Mouse (Mus musculus) neural tube, embryonic 11.5 days (tissue): ENCODE results near the gene Tead4. TPM values are rescaled to one million over a fixed set of nuclear protein-coding genes. Genes with fewer than 3 reads are reported as not detected.

Source experiments
- ATAC-seq: fragments of 200-750 bp; cut with Nextera tagmentation; 2 replicates; pipeline ENCODE4 v1.8.0; 2017; ENCODE audit warnings: moderate number of reproducible peaks, mild to moderate bottlenecking, moderate TSS enrichment, moderate library complexity; ENCODE audit not compliant: insufficient read depth, low FRiP score, low TSS enrichment
- DNase-seq: peaks from one replicate; pipeline ENCODE4 v3.0.0-alpha.2; 2015; ENCODE audit warnings: low spot score
- H3K27ac ChIP-seq: fragments of 300-500 bp; sonication (generic); 2 replicates; pipeline ENCODE4 v1.5.1; 2014; ENCODE audit warnings: low read depth, mild to moderate bottlenecking, low read length
- H3K27me3 ChIP-seq: fragments of 300-500 bp; sonication (generic); 2 replicates; pipeline ENCODE4 v1.6.1; 2014; ENCODE audit warnings: mild to moderate bottlenecking, low read length, mixed read lengths; ENCODE audit not compliant: control insufficient read depth, insufficient read depth
- H3K36me3 ChIP-seq: fragments of 300-500 bp; sonication (generic); 2 replicates; pipeline ENCODE4 v1.6.1; 2014; ENCODE audit warnings: mild to moderate bottlenecking, low read length, moderate library complexity, mixed read lengths; ENCODE audit not compliant: control insufficient read depth, insufficient read depth
- H3K4me1 ChIP-seq: fragments of 300-500 bp; sonication (generic); 2 replicates; pipeline ENCODE4 v1.6.1; 2014; ENCODE audit warnings: low read length, mixed read lengths; ENCODE audit not compliant: control insufficient read depth, insufficient read depth
- H3K4me2 ChIP-seq: fragments of 300-500 bp; sonication (generic); 2 replicates; pipeline ENCODE4 v1.6.1; 2014; ENCODE audit warnings: low read depth, mild to moderate bottlenecking, moderate library complexity
- H3K4me3 ChIP-seq: fragments of 300-500 bp; sonication (generic); 2 replicates; pipeline ENCODE4 v1.5.1; 2014; ENCODE audit warnings: low read depth, low read length
- H3K9ac ChIP-seq: fragments of 300-500 bp; sonication (generic); 2 replicates; pipeline ENCODE4 v1.6.1; 2014; ENCODE audit warnings: mild to moderate bottlenecking, low read length
- H3K9me3 ChIP-seq: fragments of 300-500 bp; sonication (generic); 2 replicates; pipeline ENCODE4 v1.6.1; 2016; ENCODE audit warnings: low read length; ENCODE audit not compliant: control insufficient read depth
- WGBS: fragments of 180-500 bp; shearing (Covaris S2); extraction: QIAGEN DNeasy Blood & Tissue Kit; methylation state at CpG from one replicate; pipeline ENCODE4 v1.1.7; 2014; 5-methylcytosine and 5-hydroxymethylcytosine counted together
- polyA plus RNA-seq: library from polyadenylated mRNA; unstranded; fragments of >200 nt; fragmentation: Nextera tagmentation; extraction: Ambion mirVana; gene quantifications from 2 replicates; pipeline ENCODE4 v1.2.1, GENCODE M21; 2014

Gene Tead4
- polyA plus RNA-seq, 1 experiment from 2014 or later: 1.9 TPM

- DNase-seq (no peak), ATAC-seq (no peak)
- no peak overlapping the region for H3K4me2 ChIP-seq
- H3K36me3 ChIP-seq: no peaks in the 10 kb centered on the region
- 50% methylated on average over 7 of the region's 7 CpGs for WGBS
- H3K27me3 ChIP-seq: peaks cover 34% of the 10 kb centered on the region
- no peak overlapping the region for H3K9ac ChIP-seq
- H3K4me3 ChIP-seq: no peak overlapping the region
- 0 out of 2 replicates have a peak, but pooled peaks cover 3% of the 10 kb centered on the region for H3K9me3 ChIP-seq
- no peak overlapping the region for H3K27ac ChIP-seq
- peaks cover 7% of the 10 kb centered on the region; the same call in 1 of the 2 replicates for H3K4me1 ChIP-seq
These were observed 2.4 kb downstream of the Tead4 start for GRCm38 (mm10) chr6:128298246-128298645.

DNA sequence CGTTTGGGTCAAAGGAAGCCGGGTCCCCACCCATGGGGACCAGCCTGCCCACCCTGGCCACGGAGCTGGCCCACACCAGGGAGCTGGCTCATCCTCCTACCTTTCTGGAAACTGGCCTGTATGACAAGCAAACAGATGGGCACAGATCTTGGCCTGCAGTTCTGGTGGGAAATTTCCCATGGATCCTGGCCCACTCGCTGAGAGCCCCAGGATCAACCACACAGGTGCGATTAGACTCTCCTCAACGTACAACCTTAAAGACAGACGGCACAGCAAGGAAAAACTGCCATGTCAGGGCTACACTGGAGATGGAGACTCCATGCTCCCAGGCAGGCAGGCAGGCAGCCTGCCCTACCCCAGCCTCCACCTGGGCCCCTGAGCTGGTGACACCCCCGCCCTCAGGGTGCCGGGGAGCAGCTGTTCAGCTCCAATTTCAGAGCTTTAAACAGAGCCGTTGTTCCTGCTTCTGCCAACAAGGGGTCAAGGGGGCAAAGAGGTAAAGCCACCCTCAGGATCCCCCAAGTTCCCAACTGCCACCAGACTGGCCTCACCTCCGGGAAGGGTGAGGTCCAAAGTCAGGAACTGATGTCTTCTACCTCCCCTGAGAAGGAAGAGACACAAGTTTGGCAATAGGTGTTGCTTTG lies 3.8 kb downstream of the Tead4 start:
- Histone ChIP-seq H3K9ac (no peak overlapping the region), H3K4me1 (peaks cover 7% of the 10 kb centered on the region; the same call in 1 of the 2 replicates), H3K27ac (no peak overlapping the region), H3K36me3 (no peaks in the 10 kb centered on the region), H3K4me2 (no peak overlapping the region), H3K9me3 (no peaks in the 10 kb centered on the region), H3K27me3 (peaks cover 31% of the 10 kb centered on the region), H3K4me3 (no peak overlapping the region)
- no peak for ATAC-seq
- WGBS: 32% methylated on average over 11 of the region's 11 CpGs
- DNase-seq: no peak

- no peak overlapping the region for H3K9ac ChIP-seq
- no peak for ATAC-seq
- H3K27me3 ChIP-seq: peaks cover 27% of the 10 kb centered on the region
- no peak overlapping the region for H3K27ac ChIP-seq
- 33% methylated on average over 6 of the region's 6 CpGs for WGBS
- no peak overlapping the region for H3K4me2 ChIP-seq
- no peaks in the 10 kb centered on the region for H3K36me3 ChIP-seq
- no peaks in the 10 kb centered on the region for H3K9me3 ChIP-seq
- no peak for DNase-seq
- H3K4me1 ChIP-seq: peaks cover 7% of the 10 kb centered on the region; the same call in 1 of the 2 replicates
- H3K4me3 ChIP-seq: no peak overlapping the region
These were observed 4.5 kb downstream of the Tead4 start for GRCm38 (mm10) chr6:128295876-128296749.

- no peaks in the 10 kb centered on the region for H3K4me1 ChIP-seq
- no peak overlapping the region for H3K27ac ChIP-seq
- DNase-seq (no peak), ATAC-seq (no peak)
- H3K36me3 ChIP-seq: no peaks in the 10 kb centered on the region
- no peak overlapping the region for H3K4me2 ChIP-seq
- 87% methylated on average over 5 of the region's 5 CpGs for WGBS
- H3K4me3 ChIP-seq: no peak overlapping the region
- no peaks in the 10 kb centered on the region for H3K27me3 ChIP-seq
- H3K9me3 ChIP-seq: no peaks in the 10 kb centered on the region
- no peak overlapping the region for H3K9ac ChIP-seq
These were observed 9.3 kb downstream of the Tead4 start for GRCm38 (mm10) chr6:128291284-128291683.

- WGBS: 81% methylated on average over 6 of the region's 6 CpGs
- H3K9me3 ChIP-seq: no peaks in the 10 kb centered on the region
- no peaks in the 10 kb centered on the region for H3K36me3 ChIP-seq
- H3K4me2 ChIP-seq: no peak overlapping the region
- H3K4me3 ChIP-seq: no peak overlapping the region
- H3K4me1 ChIP-seq: no peaks in the 10 kb centered on the region
- ATAC-seq: no peak
- H3K9ac ChIP-seq: no peak overlapping the region
- no peak overlapping the region for H3K27ac ChIP-seq
- DNase-seq: no peak
- no peaks in the 10 kb centered on the region for H3K27me3 ChIP-seq
These were observed 11.9 kb downstream of the Tead4 start for GRCm38 (mm10) chr6:128288681-128289080.

- Histone ChIP-seq H3K9ac (no peak overlapping the region), H3K36me3 (no peaks in the 10 kb centered on the region), H3K9me3 (no peaks in the 10 kb centered on the region), H3K4me1 (0 out of 2 replicates have a peak, but pooled peaks cover 3% of the 10 kb centered on the region), H3K27ac (no peak overlapping the region), H3K27me3 (no peaks in the 10 kb centered on the region), H3K4me3 (no peak overlapping the region), H3K4me2 (peak overlapping the region; percentile 35)
- 9% methylated on average over 16 of the region's 16 CpGs for WGBS
- DNase-seq: peak; percentile 43
- no peak for ATAC-seq
These were observed 14.7 kb downstream of the Tead4 start for GRCm38 (mm10) chr6:128285792-128286430.

DNA sequence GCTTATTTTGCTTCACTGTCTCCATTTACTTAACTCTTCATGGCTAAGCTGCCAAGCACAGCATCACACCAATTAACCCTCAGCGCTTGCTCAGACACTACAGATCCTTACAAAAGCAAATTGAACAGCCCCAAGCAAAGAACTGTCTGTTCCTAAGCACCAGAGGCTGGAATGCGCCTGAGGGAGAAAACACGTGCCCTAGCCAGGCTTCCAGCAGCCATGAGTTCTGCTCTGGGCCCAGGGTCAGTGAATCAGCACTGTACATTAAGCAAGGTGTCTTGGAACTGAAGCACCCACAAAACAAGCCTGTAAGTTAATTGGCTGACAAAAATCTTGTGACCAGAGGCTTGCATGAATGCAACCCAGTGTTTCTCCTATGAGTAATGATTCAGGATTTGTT lies 18.5 kb downstream of the Tead4 start:
- Histone ChIP-seq H3K27ac (no peak overlapping the region), H3K36me3 (no peaks in the 10 kb centered on the region), H3K9me3 (no peaks in the 10 kb centered on the region), H3K4me2 (no peak overlapping the region), H3K4me1 (0 out of 2 replicates have a peak, but pooled peaks cover 3% of the 10 kb centered on the region), H3K4me3 (no peak overlapping the region), H3K9ac (no peak overlapping the region), H3K27me3 (no peaks in the 10 kb centered on the region)
- WGBS: 15% methylated on average over 3 of the region's 3 CpGs
- DNase-seq (peak; percentile 58), ATAC-seq (peak; percentile 67; the same call in 1 of the 2 replicates)

DNA sequence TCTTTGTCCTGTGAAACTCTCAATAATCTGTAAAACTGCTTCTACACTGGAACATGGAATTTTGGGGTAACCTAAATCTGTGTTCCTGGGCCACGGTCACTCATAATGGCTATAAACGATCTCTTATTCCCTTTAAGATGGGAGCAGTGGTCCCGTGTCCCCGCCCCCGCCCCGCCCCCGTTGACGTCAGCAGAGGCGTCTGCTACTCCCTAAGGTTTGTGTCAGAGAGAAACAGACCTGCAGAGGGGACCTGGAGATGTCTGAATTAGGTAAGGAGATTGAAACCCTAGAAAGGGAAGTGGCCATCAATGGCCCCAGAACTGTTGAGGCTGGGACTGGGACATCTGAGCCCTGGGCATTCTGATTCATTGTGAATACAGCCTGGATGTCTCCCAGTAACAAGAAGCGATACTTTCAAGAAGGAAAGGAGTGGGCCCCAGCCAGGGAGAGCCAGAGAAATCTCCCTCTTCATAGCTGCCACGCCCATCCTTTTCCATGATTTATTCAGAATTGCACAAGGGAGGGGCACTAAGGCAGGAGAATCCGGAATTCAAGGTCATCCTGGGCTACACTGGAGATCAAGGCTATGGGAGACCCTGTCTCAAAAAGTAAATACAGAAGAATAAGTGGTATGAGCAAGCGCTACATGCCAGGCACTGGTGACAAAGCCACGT lies 20.0 kb downstream of the Tead4 start:
- no peaks in the 10 kb centered on the region for H3K9me3 ChIP-seq
- H3K36me3 ChIP-seq: no peaks in the 10 kb centered on the region
- H3K9ac ChIP-seq: no peak overlapping the region
- no peaks in the 10 kb centered on the region for H3K27me3 ChIP-seq
- DNase-seq (no peak), ATAC-seq (no peak)
- H3K4me1 ChIP-seq: 0 out of 2 replicates have a peak, but pooled peaks cover 3% of the 10 kb centered on the region
- H3K4me3 ChIP-seq: no peak overlapping the region
- no peak overlapping the region for H3K27ac ChIP-seq
- no peak overlapping the region for H3K4me2 ChIP-seq
- 51% methylated on average over 14 of the region's 14 CpGs for WGBS
